Mouse (Mus musculus) lung, embryonic 15.5 days (tissue): Measurements from ENCODE around the gene Zfp53. TPM values are rescaled to one million over a fixed set of nuclear protein-coding genes. Genes with fewer than 3 reads are reported as not detected.
"Not testable (repeated sequence)": the region's sequence is repeated elsewhere in the genome, so short reads cannot be mapped to it uniquely, and the experiment has no call there.

Experiments used
- ATAC-seq: fragments of 200-750 bp; cut with Nextera tagmentation; 2 replicates; pipeline ENCODE4 v1.8.0; 2017; ENCODE audit warnings: moderate number of reproducible peaks, borderline replicate concordance; ENCODE audit not compliant: low FRiP score, low TSS enrichment; ENCODE audit errors: extremely low read depth
- H3K27ac ChIP-seq: fragments of 300-500 bp; sonication (generic); 2 replicates; pipeline ENCODE4 v1.5.1; 2015; ENCODE audit warnings: moderate library complexity, mild to moderate bottlenecking, inconsistent platforms
- H3K27me3 ChIP-seq: fragments of 300-500 bp; sonication (generic); 2 replicates; pipeline ENCODE4 v1.6.1; 2015; ENCODE audit warnings: inconsistent platforms
- H3K36me3 ChIP-seq: fragments of 300-500 bp; sonication (generic); 2 replicates; pipeline ENCODE4 v1.6.1; 2015; ENCODE audit warnings: inconsistent platforms
- H3K4me1 ChIP-seq: fragments of 300-500 bp; sonication (generic); 2 replicates; pipeline ENCODE4 v1.6.1; 2015; ENCODE audit warnings: inconsistent platforms
- H3K4me2 ChIP-seq: fragments of 300-500 bp; sonication (generic); 2 replicates; pipeline ENCODE4 v1.6.1; 2015; ENCODE audit warnings: inconsistent platforms, mild to moderate bottlenecking, moderate library complexity
- H3K4me3 ChIP-seq: fragments of 300-500 bp; sonication (generic); 2 replicates; pipeline ENCODE4 v1.5.1; 2015; ENCODE audit warnings: mild to moderate bottlenecking, inconsistent platforms
- H3K9ac ChIP-seq: fragments of 300-500 bp; sonication (generic); 2 replicates; pipeline ENCODE4 v1.6.1; 2015; ENCODE audit warnings: inconsistent platforms
- H3K9me3 ChIP-seq: fragments of 300-500 bp; sonication (generic); 2 replicates; pipeline ENCODE4 v1.6.1; 2016; ENCODE audit warnings: inconsistent platforms
- WGBS: fragments of 180-500 bp; shearing (Covaris S2); methylation state at CpG from one replicate; pipeline ENCODE4 v1.1.7; 2015; 5-methylcytosine and 5-hydroxymethylcytosine counted together
- polyA plus RNA-seq: library from polyadenylated mRNA; unstranded; fragments of >200 nt; fragmentation: Nextera tagmentation; extraction: Ambion mirVana; gene quantifications from 2 replicates; pipeline ENCODE4 v1.2.1, GENCODE M21; 2015

The Zfp53 gene
- 10.7 and 11.8 TPM in 2 replicates for polyA plus RNA-seq

GRCm38 (mm10) chr17:21488760-21489499 lies at the start of gene Zfp53:
Gene Zfp53 (plus strand): TSS chr17:21488998.
- H3K9me3 ChIP-seq, result no peaks in the 10 kb centered on the region
- H3K27me3 ChIP-seq, result no peaks in the 10 kb centered on the region
- H3K4me2 ChIP-seq, result peak within 1 kb of the TSS; percentile 50
- peak within 1 kb of the TSS; percentile 77 for H3K27ac ChIP-seq
- WGBS, result under 1% methylated on average over 34 of the region's 34 CpGs
- H3K36me3 ChIP-seq, result no peaks in the 10 kb centered on the region
- H3K4me1 ChIP-seq, result peaks cover 6% of the 10 kb centered on the region
- peak; percentile 100 for ATAC-seq
- H3K4me3 ChIP-seq, result peak within 1 kb of the TSS; percentile 57
- peak within 1 kb of the TSS; percentile 50 for H3K9ac ChIP-seq

- H3K27me3 ChIP-seq, result no peaks in the 10 kb centered on the region
- H3K4me3 ChIP-seq, result peak overlapping the region; percentile 70
- WGBS, result 0% methylated on average over 3 of the region's 3 CpGs
- peak overlapping the region; percentile 97 for H3K27ac ChIP-seq
- H3K4me2 ChIP-seq, result peak overlapping the region; percentile 73
- peak; percentile 76 for ATAC-seq
- H3K4me1 ChIP-seq, result peaks cover 13% of the 10 kb centered on the region; the same call in 1 of the 2 replicates
- H3K9me3 ChIP-seq, result no peaks in the 10 kb centered on the region
- 0 out of 2 replicates have a peak, but pooled peaks cover 5% of the 10 kb centered on the region for H3K36me3 ChIP-seq
- peak overlapping the region; percentile 50 for H3K9ac ChIP-seq
These were observed 39.1 kb upstream of the Zfp53 start for GRCm38 (mm10) chr17:21449669-21450068.

GRCm38 (mm10) chr17:21450138-21450704 lies 38.6 kb upstream of the Zfp53 start, which contains the start of gene Zfp51:
Gene Zfp51 (plus strand): TSS chr17:21450374.
- peaks cover 13% of the 10 kb centered on the region; the same call in 1 of the 2 replicates for H3K4me1 ChIP-seq
- no peaks in the 10 kb centered on the region for H3K27me3 ChIP-seq
- H3K36me3 ChIP-seq, result 0 out of 2 replicates have a peak, but pooled peaks cover 5% of the 10 kb centered on the region
- H3K4me3 ChIP-seq, result peak within 1 kb of the TSS; percentile 70
- peak within 1 kb of the TSS; percentile 73 for H3K4me2 ChIP-seq
- no peaks in the 10 kb centered on the region for H3K9me3 ChIP-seq
- peak; percentile 100 for ATAC-seq
- peak within 1 kb of the TSS; percentile 97 for H3K27ac ChIP-seq
- peak within 1 kb of the TSS; percentile 50 for H3K9ac ChIP-seq
- 0% methylated on average over 26 of the region's 26 CpGs for WGBS

- H3K27ac ChIP-seq, result no peak overlapping the region
- WGBS, result 87% methylated on average over 5 of the region's 5 CpGs
- H3K4me2 ChIP-seq, result no peak overlapping the region
- H3K9me3 ChIP-seq, result no peaks in the 10 kb centered on the region
- peaks cover 40% of the 10 kb centered on the region for H3K36me3 ChIP-seq
- no peaks in the 10 kb centered on the region for H3K4me1 ChIP-seq
- H3K9ac ChIP-seq, result no peak overlapping the region
- no peaks in the 10 kb centered on the region for H3K27me3 ChIP-seq
- ATAC-seq, result no peak
- H3K4me3 ChIP-seq, result no peak overlapping the region
These were observed 25.2 kb upstream of the Zfp53 start for GRCm38 (mm10) chr17:21463550-21463949.

GRCm38 (mm10) chr17:21472032-21472652 lies 16.7 kb upstream of the Zfp53 start:
- Histone ChIP-seq H3K9me3 (no peaks in the 10 kb centered on the region), H3K4me1 (peaks cover 18% of the 10 kb centered on the region), H3K27me3 (no peaks in the 10 kb centered on the region), H3K27ac (peak overlapping the region; percentile 77), H3K36me3 (no peaks in the 10 kb centered on the region), H3K4me2 (no peak overlapping the region), H3K4me3 (no peak overlapping the region), H3K9ac (no peak overlapping the region)
- 33% methylated on average over 3 of the region's 3 CpGs for WGBS
- ATAC-seq, result no peak

- Histone ChIP-seq H3K4me2 (peak overlapping the region; percentile 9; the same call in 1 of the 2 replicates), H3K9ac (no peak overlapping the region), H3K4me1 (peaks cover 18% of the 10 kb centered on the region), H3K36me3 (no peaks in the 10 kb centered on the region), H3K27ac (peak overlapping the region; percentile 77), H3K4me3 (no peak overlapping the region), H3K27me3 (no peaks in the 10 kb centered on the region), H3K9me3 (no peaks in the 10 kb centered on the region)
- ATAC-seq, result 0 out of 2 replicates have a peak, but pooled peaks have one; percentile 12
- 44% methylated on average over 2 of the region's 2 CpGs for WGBS
These were observed 16.0 kb upstream of the Zfp53 start for GRCm38 (mm10) chr17:21472653-21473307.

- Histone ChIP-seq H3K9me3 (no peaks in the 10 kb centered on the region), H3K4me2 (peak overlapping the region; percentile 33), H3K9ac (no peak overlapping the region), H3K4me1 (peaks cover 18% of the 10 kb centered on the region), H3K4me3 (no peak overlapping the region), H3K27ac (peak overlapping the region; percentile 88), H3K27me3 (no peaks in the 10 kb centered on the region), H3K36me3 (no peaks in the 10 kb centered on the region)
- ATAC-seq, result peak; percentile 88
- 28% methylated on average over 14 of the region's 14 CpGs for WGBS
These were observed 15.2 kb upstream of the Zfp53 start for GRCm38 (mm10) chr17:21473362-21474190.

GRCm38 (mm10) chr17:21474729-21475128 lies 14.1 kb upstream of the Zfp53 start:
- H3K27me3 ChIP-seq, ATAC-seq, H3K9ac ChIP-seq, H3K27ac ChIP-seq, H3K36me3 ChIP-seq, H3K9me3 ChIP-seq: not testable (repeated sequence)
- WGBS, result 7% methylated on average over 10 of the region's 10 CpGs
- peak overlapping the region; percentile 42 for H3K4me2 ChIP-seq
- H3K4me1 ChIP-seq, result peaks cover 18% of the 10 kb centered on the region
- H3K4me3 ChIP-seq, result peak overlapping the region; percentile 24

- ATAC-seq, H3K4me2 ChIP-seq, H3K36me3 ChIP-seq, H3K27ac ChIP-seq, H3K27me3 ChIP-seq, H3K9me3 ChIP-seq, H3K9ac ChIP-seq, H3K4me3 ChIP-seq: not testable (repeated sequence)
- H3K4me1 ChIP-seq, result peaks cover 18% of the 10 kb centered on the region
- 87% methylated on average over 1 of the region's 1 CpGs for WGBS
These were observed 13.5 kb upstream of the Zfp53 start for GRCm38 (mm10) chr17:21475290-21475689.

- not testable (repeated sequence) for H3K9me3 ChIP-seq, H3K27ac ChIP-seq, H3K4me3 ChIP-seq, H3K9ac ChIP-seq, H3K36me3 ChIP-seq, H3K4me2 ChIP-seq, H3K27me3 ChIP-seq, ATAC-seq
- H3K4me1 ChIP-seq, result peaks cover 18% of the 10 kb centered on the region
- 56% methylated on average over 4 of the region's 9 CpGs for WGBS
These were observed 12.4 kb upstream of the Zfp53 start for GRCm38 (mm10) chr17:21476351-21476750.
